Mouse (Mus musculus) kidney, embryonic 15.5 days (tissue): ENCODE measurements around the gene Col27a1. TPM values are rescaled to one million over a fixed set of nuclear protein-coding genes. Genes with fewer than 3 reads are reported as not detected.

ENCODE experiments used
- ATAC-seq: fragments of 200-750 bp; cut with Nextera tagmentation; replicated peaks from 2 replicates; pipeline ENCODE4 v1.8.0; 2017; ENCODE audit warnings: moderate TSS enrichment; ENCODE audit not compliant: low FRiP score
- H3K27ac ChIP-seq: fragments of 300-500 bp; sonication (generic); 2 replicates; pipeline ENCODE4 v1.5.1; 2015; ENCODE audit warnings: mild to moderate bottlenecking, inconsistent platforms
- H3K27me3 ChIP-seq: fragments of 300-500 bp; sonication (generic); 2 replicates; pipeline ENCODE4 v1.6.1; 2015; ENCODE audit warnings: inconsistent platforms
- H3K36me3 ChIP-seq: fragments of 300-500 bp; sonication (generic); 2 replicates; pipeline ENCODE4 v1.6.1; 2015; ENCODE audit warnings: inconsistent platforms
- H3K4me1 ChIP-seq: fragments of 300-500 bp; sonication (generic); 2 replicates; pipeline ENCODE4 v1.6.1; 2015; ENCODE audit warnings: inconsistent platforms
- H3K4me2 ChIP-seq: fragments of 300-500 bp; sonication (generic); 2 replicates; pipeline ENCODE4 v1.6.1; 2015; ENCODE audit warnings: moderate library complexity, mild to moderate bottlenecking, inconsistent platforms
- H3K4me3 ChIP-seq: fragments of 300-500 bp; sonication (generic); replicated peaks from 2 replicates; pipeline ENCODE4 v1.5.1; 2015; ENCODE audit warnings: mild to moderate bottlenecking, inconsistent platforms
- H3K9ac ChIP-seq: fragments of 300-500 bp; sonication (generic); 2 replicates; pipeline ENCODE4 v1.6.1; 2015; ENCODE audit warnings: mild to moderate bottlenecking, inconsistent platforms
- H3K9me3 ChIP-seq: fragments of 300-500 bp; sonication (generic); replicated peaks from 2 replicates; pipeline ENCODE4 v1.6.1; 2016; ENCODE audit warnings: inconsistent platforms
- whole genome bisulfite sequencing: fragments of 180-500 bp; shearing (Covaris S2); methylation state at CpG from one replicate; pipeline ENCODE4 v1.1.7; 2015; ENCODE audit warnings: mixed read lengths; 5-methylcytosine and 5-hydroxymethylcytosine counted together
- polyA plus RNA-seq: library from polyadenylated mRNA; unstranded; fragments of >200 nt; fragmentation: Nextera tagmentation; extraction: Ambion mirVana; gene quantifications from 2 replicates; pipeline ENCODE4 v1.2.1, GENCODE M21; 2015

The Col27a1 gene
- polyA plus RNA-seq, 1 experiment from 2014 or later: 9.4 TPM

DNA sequence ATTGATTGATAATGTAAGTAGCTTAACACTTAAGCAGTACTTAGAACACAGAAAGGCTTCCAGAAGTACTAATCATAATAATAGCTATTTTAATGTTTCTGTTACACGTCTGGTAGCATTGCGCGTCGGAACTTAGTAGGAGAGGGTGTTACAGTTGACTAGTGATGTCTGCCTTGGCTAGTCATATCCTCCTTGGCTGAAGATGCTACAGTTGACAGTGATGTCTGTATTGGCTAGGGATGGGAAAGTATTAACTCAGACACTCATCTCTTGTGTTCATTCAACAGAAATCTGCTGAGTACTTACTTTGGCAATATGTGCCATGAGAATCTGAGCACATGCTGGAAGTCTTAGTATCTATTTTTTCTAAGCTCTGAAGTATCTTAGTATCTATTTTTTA is 53.3 kb downstream of the Col27a1 start:
- no peak overlapping the region for H3K4me3 ChIP-seq
- no peaks in the 10 kb centered on the region for H3K27me3 ChIP-seq
- no peak overlapping the region for H3K4me2 ChIP-seq
- H3K9ac ChIP-seq: no peak overlapping the region
- peaks cover 13% of the 10 kb centered on the region for H3K4me1 ChIP-seq
- no peak overlapping the region for H3K27ac ChIP-seq
- peaks cover 18% of the 10 kb centered on the region; the same call in 1 of the 2 replicates for H3K36me3 ChIP-seq
- H3K9me3 ChIP-seq: no peaks in the 10 kb centered on the region
- no peak for ATAC-seq
- WGBS: 88% methylated on average over 4 of the region's 4 CpGs

DNA sequence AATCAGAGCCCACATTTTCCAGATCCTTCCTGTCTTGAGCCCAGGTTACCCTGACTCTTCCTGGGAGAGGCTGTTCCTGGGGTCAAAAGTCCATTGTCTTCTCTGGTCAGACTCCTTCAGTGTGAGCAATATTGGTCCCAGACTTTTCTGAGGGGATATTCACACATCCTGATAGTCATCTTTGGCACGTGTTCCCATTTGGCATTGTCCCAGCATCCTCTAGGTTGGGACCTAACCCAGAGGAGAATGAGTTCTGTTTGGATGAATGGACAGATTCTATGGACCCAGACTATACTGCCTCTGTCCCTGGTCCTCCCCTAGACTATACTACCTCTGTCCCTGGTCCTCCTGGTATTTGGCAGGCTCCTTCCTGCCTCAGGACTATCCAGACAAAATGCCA is 53.8 kb downstream of the Col27a1 start:
- Histone ChIP-seq H3K9me3 (no peaks in the 10 kb centered on the region), H3K27me3 (no peaks in the 10 kb centered on the region), H3K36me3 (peaks cover 18% of the 10 kb centered on the region; the same call in 1 of the 2 replicates), H3K9ac (no peak overlapping the region), H3K4me2 (no peak overlapping the region), H3K4me1 (peaks cover 9% of the 10 kb centered on the region), H3K27ac (no peak overlapping the region), H3K4me3 (no peak overlapping the region)
- no peak for ATAC-seq
- WGBS: 73% methylated on average over 1 of the region's 1 CpGs

DNA sequence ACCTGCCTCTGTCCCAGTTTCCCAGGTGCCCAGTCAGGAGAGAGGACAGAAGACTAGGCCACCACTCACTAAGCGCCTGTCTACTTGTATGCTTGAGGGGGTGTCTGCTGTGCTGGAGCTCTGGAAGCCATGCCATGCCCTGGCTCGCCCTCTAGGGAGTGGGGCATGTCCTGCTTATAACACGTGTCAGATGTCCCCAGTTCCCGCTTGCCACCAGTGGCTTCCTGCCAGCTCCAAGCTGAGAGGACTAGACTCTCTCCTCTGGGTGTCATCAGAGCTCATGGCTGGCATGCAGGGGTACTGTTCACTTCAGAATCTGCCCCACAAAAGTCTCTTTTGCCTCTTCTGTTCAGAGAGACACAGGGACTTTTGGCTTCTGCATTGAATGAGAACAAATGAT is 55.0 kb downstream of the Col27a1 start:
- Histone ChIP-seq H3K9ac (no peak overlapping the region), H3K4me3 (no peak overlapping the region), H3K27ac (no peak overlapping the region), H3K36me3 (peaks cover 26% of the 10 kb centered on the region), H3K9me3 (no peaks in the 10 kb centered on the region), H3K4me1 (no peaks in the 10 kb centered on the region), H3K27me3 (no peaks in the 10 kb centered on the region), H3K4me2 (no peak overlapping the region)
- 73% methylated on average over 4 of the region's 4 CpGs for WGBS
- no peak for ATAC-seq

DNA sequence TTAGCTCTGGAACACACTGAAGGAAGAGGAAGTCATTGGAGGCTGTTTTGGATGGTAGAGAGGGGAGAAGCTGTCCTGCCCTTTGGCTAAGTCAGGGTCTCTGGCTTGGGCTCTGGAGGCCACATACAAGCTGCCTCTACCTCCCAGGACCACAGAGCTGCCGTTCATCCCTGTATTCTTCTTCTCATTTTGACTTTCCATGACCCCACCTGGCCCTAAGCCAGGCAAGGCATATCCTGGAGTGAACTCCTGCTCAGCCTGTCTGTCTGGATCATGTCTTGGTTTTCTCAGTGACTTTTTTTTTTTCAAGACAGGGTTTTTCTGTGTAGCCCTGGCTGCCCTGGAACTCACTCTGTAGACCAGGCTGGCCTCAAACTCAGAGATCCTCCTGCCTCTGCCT is 60.7 kb downstream of the Col27a1 start:
- Histone ChIP-seq H3K4me3 (no peak overlapping the region), H3K9ac (no peak overlapping the region), H3K27me3 (no peaks in the 10 kb centered on the region), H3K4me1 (peaks cover 6% of the 10 kb centered on the region; the same call in 1 of the 2 replicates), H3K36me3 (peaks cover 19% of the 10 kb centered on the region), H3K4me2 (no peak overlapping the region), H3K27ac (no peak overlapping the region), H3K9me3 (no peaks in the 10 kb centered on the region)
- no peak for ATAC-seq
- WGBS: 50% methylated on average over 1 of the region's 1 CpGs

DNA sequence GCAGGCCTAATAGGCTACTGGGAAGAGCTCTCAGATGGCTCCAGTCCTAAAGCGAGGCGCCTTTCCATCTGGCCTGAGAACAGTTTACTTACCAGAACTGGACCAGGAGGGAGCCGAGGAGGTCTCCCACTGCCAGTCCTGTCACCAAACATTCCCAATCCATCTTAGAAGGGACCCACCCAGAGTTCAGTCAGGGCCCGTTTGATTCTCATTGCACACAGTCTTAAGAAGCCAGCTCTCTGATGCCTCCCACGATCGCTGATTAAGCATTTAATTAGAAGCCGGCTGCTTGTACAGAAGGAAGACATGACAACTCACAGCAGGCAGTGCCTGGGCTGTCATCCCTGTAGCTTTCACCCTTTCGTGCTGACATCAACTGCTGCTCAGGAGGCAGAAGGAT is 61.4 kb downstream of the Col27a1 start:
- H3K27me3 ChIP-seq: no peaks in the 10 kb centered on the region
- H3K4me2 ChIP-seq: no peak overlapping the region
- no peak for ATAC-seq
- no peak overlapping the region for H3K4me3 ChIP-seq
- H3K27ac ChIP-seq: peak overlapping the region; percentile 0; the same call in 1 of the 2 replicates
- 51% methylated on average over 8 of the region's 8 CpGs for WGBS
- no peaks in the 10 kb centered on the region for H3K9me3 ChIP-seq
- H3K9ac ChIP-seq: no peak overlapping the region
- H3K36me3 ChIP-seq: peaks cover 18% of the 10 kb centered on the region
- peaks cover 6% of the 10 kb centered on the region; the same call in 1 of the 2 replicates for H3K4me1 ChIP-seq

DNA sequence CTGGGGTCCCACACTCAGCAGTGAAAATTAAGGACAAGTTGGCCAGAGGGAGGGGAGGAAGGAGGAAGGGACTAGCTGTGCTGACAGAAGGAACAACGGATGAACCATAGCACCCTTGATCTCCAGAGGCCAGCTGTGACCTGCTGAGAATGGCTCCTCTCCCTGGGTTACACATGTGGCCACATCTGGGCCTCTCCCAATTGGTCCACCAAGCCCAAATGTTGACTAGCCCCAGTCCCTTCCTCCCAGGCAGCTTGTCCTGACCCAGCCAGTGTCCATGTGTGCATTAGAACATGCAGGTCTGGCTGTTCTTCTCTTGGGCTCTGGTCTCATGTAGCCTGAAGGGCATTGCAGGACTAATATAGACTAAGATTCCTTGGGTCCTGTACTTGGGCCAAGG is 62.8 kb downstream of the Col27a1 start:
- Histone ChIP-seq H3K9ac (no peak overlapping the region), H3K4me2 (no peak overlapping the region), H3K4me1 (peaks cover 6% of the 10 kb centered on the region; the same call in 1 of the 2 replicates), H3K27me3 (no peaks in the 10 kb centered on the region), H3K9me3 (no peaks in the 10 kb centered on the region), H3K36me3 (peaks cover 26% of the 10 kb centered on the region), H3K4me3 (no peak overlapping the region), H3K27ac (no peak overlapping the region)
- ATAC-seq: no peak
- WGBS: 72% methylated on average over 1 of the region's 1 CpGs

DNA sequence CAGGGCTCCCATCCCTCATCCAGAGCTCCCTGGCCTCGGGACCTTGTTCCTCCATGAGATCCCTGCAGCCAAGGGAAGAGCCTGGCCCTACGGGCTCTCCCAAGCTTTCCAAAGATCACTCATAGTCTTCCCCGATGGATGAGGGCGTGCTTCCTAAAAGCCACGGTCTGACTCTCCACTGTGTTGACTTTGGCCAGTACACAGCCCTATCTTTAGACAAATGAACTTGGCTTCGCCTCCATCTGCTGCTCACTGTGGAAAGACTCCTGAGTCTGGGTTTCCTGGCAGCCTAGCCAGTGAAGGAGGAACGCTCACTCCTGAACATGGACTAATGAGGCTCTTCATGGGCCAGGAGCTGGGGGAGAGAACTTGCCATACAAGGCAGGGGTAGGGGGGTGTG is 65.0 kb downstream of the Col27a1 start:
- ATAC-seq: 0 out of 2 replicates have a peak, but pooled peaks have one; percentile 31
- H3K4me1 ChIP-seq: peaks cover 6% of the 10 kb centered on the region; the same call in 1 of the 2 replicates
- no peaks in the 10 kb centered on the region for H3K27me3 ChIP-seq
- H3K9ac ChIP-seq: no peak overlapping the region
- H3K4me2 ChIP-seq: no peak overlapping the region
- 60% methylated on average over 7 of the region's 7 CpGs for WGBS
- peaks cover 36% of the 10 kb centered on the region for H3K36me3 ChIP-seq
- H3K27ac ChIP-seq: 0 out of 2 replicates have a peak overlapping the region, but pooled peaks have one; percentile 0
- H3K4me3 ChIP-seq: no peak overlapping the region
- H3K9me3 ChIP-seq: no peaks in the 10 kb centered on the region

DNA sequence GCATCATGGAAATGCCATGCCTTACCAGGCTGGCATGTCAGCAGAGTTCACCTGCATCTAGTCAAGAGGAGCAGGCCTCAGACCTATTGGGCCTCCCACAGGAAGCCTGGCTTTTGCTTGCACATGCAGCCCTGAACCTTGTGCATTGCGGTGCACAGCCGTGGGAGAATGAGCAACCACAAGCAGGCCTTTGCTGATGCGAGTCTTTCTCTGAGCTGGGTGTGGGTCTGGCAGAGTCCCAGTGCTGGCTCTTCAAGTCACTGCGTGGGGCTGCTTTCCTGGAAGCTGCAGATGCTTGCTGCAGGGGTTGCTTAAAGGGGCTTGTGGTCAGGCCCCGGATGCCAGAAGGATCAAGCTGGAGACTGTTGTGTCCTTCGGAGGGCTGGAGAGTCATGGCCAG is 67.9 kb downstream of the Col27a1 start:
- peaks cover 58% of the 10 kb centered on the region for H3K36me3 ChIP-seq
- no peak overlapping the region for H3K9ac ChIP-seq
- WGBS: 81% methylated on average over 6 of the region's 6 CpGs

DNA sequence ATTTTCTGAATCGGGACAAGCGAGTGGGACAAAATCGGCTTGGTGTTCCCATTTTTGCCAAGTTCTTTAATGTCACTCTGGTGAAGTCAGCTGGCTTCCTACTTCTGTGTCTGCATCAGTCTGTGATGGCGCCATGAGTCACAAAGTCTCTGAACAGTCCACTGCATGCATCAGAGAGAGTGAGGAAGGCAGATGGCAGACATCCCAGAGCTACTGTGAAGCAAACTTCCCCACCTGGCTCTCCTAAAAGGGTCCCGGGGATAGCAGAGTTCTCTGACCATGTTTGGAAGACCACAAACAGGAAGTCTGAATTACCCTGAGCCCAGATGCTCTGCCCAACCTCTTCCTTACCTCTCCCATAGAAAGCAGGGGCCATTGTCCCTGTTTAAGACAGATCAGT is 69.5 kb downstream of the Col27a1 start:
- Histone ChIP-seq H3K9me3 (no peaks in the 10 kb centered on the region), H3K27me3 (no peaks in the 10 kb centered on the region), H3K4me1 (peaks cover 6% of the 10 kb centered on the region; the same call in 1 of the 2 replicates), H3K4me2 (no peak overlapping the region), H3K4me3 (no peak overlapping the region), H3K9ac (no peak overlapping the region), H3K27ac (no peak overlapping the region), H3K36me3 (peaks cover 68% of the 10 kb centered on the region)
- ATAC-seq: no peak
- 88% methylated on average over 5 of the region's 5 CpGs for WGBS

More for the DNA sequence above, 67.9 kb downstream of the Col27a1 start:
- Histone ChIP-seq H3K4me2 (no peak overlapping the region), H3K9me3 (no peaks in the 10 kb centered on the region), H3K27ac (no peak overlapping the region), H3K4me3 (no peak overlapping the region), H3K4me1 (peaks cover 6% of the 10 kb centered on the region; the same call in 1 of the 2 replicates), H3K27me3 (no peaks in the 10 kb centered on the region)
- no peak for ATAC-seq

DNA sequence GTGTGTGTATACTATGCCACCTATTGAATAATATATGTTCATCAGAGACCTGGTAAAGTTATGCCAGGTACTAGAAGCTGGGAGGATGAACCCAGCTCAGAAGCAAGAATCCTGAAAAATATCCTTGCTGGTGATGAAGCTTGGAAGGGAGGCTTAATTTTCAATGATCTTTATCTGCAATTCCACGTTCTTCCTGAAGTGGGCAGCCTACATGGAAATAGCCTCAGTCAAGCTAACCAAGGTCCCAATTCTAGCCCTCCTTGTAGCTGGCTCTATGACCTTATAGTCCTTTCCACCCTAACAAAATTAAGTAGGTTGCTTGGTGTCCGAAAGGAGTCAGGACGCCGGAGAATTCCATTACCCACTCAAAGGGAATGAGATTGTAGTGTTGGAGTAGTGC is 72.2 kb downstream of the Col27a1 start:
- H3K4me1 ChIP-seq: peaks cover 9% of the 10 kb centered on the region
- H3K4me2 ChIP-seq: no peak overlapping the region
- WGBS: 85% methylated on average over 4 of the region's 4 CpGs
- H3K4me3 ChIP-seq: no peak overlapping the region
- H3K9me3 ChIP-seq: no peaks in the 10 kb centered on the region
- H3K9ac ChIP-seq: no peak overlapping the region
- no peak for ATAC-seq
- H3K27me3 ChIP-seq: no peaks in the 10 kb centered on the region
- no peak overlapping the region for H3K27ac ChIP-seq
- H3K36me3 ChIP-seq: peaks cover 63% of the 10 kb centered on the region

DNA sequence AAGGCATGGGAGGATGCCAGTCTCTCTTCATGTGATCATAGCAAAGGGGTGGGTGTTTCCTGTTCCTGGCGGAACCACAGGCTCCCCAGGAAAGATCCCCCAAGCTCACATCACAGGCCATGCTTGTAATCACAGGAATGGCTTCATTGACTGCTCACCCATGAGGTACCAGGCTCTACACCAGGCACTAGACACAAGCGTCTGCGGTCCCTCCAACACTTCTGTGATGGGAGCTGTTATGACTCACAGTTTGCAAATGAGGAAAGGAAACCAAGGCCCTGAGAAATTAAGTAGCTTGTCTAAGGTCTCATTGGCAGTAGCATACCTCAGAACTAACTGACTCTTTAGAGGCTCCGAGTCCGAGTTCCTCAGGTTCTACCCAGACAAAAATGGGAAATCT is 74.7 kb downstream of the Col27a1 start:
- WGBS: 86% methylated on average over 5 of the region's 5 CpGs

DNA sequence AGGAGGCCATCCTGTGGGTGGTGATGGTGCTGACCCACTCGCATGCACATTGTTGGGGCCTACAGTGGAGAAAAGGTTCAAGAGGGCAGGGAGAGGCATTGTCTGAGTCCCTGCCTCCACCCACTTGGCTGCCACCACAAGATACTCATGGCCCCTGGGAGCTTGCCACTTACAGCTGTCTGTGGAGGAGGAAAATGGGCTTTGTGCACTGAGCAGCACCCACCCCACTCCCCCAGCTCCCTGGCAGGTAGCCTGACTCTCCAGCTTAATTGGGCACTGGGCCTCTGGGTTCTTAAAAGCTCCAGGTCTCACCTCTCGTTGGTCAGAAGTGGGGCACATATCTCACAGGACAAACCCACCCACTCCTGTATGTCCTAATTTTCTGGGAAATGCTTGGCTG is 76.3 kb downstream of the Col27a1 start:
- Histone ChIP-seq H3K4me1 (peaks cover 15% of the 10 kb centered on the region), H3K36me3 (peaks cover 47% of the 10 kb centered on the region), H3K27ac (peak overlapping the region; percentile 27; the same call in 1 of the 2 replicates), H3K4me3 (no peak overlapping the region), H3K4me2 (no peak overlapping the region), H3K9me3 (no peaks in the 10 kb centered on the region), H3K9ac (no peak overlapping the region), H3K27me3 (no peaks in the 10 kb centered on the region)
- 72% methylated on average over 2 of the region's 2 CpGs for WGBS
- no peak for ATAC-seq

More for the DNA sequence above, 74.7 kb downstream of the Col27a1 start:
- Histone ChIP-seq H3K9ac (no peak overlapping the region), H3K9me3 (no peaks in the 10 kb centered on the region), H3K36me3 (peaks cover 54% of the 10 kb centered on the region), H3K27ac (no peak overlapping the region), H3K4me2 (no peak overlapping the region), H3K27me3 (no peaks in the 10 kb centered on the region), H3K4me3 (no peak overlapping the region), H3K4me1 (peaks cover 15% of the 10 kb centered on the region)
- ATAC-seq: no peak

DNA sequence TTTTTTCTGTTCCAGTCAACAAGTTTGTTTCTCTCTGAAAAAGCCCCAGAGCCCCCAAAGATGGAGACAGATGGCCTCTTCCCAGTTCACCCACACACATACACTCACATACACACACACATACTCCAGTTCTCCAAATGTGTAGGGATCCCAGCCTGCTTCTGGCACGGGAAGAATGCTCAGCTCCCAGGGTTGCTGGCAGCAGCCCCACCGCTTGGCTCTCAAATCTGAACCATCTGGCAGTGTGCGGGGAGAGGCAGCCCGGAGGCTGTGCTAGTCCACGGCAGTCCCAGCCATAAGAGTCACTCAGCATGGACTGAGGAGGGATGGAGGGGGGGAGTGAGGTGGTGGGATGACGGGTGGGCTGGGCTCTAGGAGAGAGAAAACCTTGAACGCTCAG is 77.3 kb downstream of the Col27a1 start:
- ATAC-seq: peak; percentile 46; the same call in 1 of the 2 replicates
- no peaks in the 10 kb centered on the region for H3K9me3 ChIP-seq
- no peak overlapping the region for H3K4me2 ChIP-seq
- no peak overlapping the region for H3K9ac ChIP-seq
- H3K27ac ChIP-seq: peak overlapping the region; percentile 51; the same call in 1 of the 2 replicates
- peaks cover 41% of the 10 kb centered on the region for H3K36me3 ChIP-seq
- H3K4me1 ChIP-seq: peaks cover 15% of the 10 kb centered on the region
- H3K27me3 ChIP-seq: no peaks in the 10 kb centered on the region
- 52% methylated on average over 7 of the region's 7 CpGs for WGBS
- H3K4me3 ChIP-seq: no peak overlapping the region
